Mouse (Mus musculus) retina, postnatal 7 days (tissue): ENCODE measurements around the gene Shroom1.

Experiments used
- DNase-seq: peaks from one replicate; pipeline ENCODE4 v3.0.0-alpha.2; 2012; ENCODE audit warnings: low read depth, low spot score

Gene Shroom1

GRCm38 (mm10) chr11:53508152-53508551 is 51.1 kb downstream of the Shroom1 start:
- DNase-seq: no peak

DNA sequence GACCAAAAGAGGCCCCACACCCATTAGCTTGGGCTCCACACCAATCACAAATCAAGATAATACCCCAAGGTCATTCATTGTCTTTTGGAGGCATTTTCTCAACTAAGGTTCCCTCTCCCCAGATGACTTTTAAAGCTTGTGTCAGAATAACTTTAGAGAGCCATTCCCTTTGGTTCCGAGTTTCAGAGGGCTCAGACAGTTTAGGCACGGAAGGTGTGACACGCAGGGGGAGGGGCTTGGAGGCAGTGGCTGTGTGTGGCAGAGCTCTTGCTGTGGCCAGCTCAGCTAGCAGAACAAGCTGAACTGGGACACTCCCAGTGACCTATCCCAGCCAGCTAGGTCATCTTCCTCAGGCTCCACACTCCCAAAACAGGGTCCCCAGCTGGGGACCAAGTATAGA is 51.6 kb downstream of the Shroom1 start:
- DNase-seq: no peak

DNA sequence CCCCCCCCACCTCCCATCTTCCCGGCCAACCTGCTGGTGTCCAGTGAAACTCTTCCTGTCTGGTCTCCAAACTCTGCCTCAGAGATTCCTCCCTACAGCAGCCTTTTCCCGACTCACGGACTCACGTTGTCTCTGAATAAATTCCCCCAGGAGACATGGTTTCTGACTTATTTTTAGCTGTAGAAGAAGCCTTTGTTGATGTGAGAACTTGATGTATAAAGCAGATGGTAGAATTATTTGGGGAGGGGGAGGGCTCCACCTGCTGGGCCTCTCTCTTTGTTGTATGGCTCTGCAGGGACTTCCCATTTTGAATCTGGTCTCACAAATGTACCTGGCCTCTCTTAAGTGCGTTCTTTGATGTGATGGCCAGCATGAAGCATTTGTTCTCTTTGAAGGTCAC is 53.3 kb downstream of the Shroom1 start:
- no peak for DNase-seq

GRCm38 (mm10) chr11:53516775-53517627 is 60.0 kb downstream of the Shroom1 start:
- no peak for DNase-seq
